Mouse (Mus musculus): ENCODE results near the gene Zdhhc12. TPM values are rescaled to one million over a fixed set of nuclear protein-coding genes. Genes with fewer than 3 reads are reported as not detected.
A peak's percentile ranks its signal among the peaks of the same experiment; 100 is the strongest.

Gene Zdhhc12
- polyA plus RNA-seq, 1 experiment, result 31.5 TPM

GRCm38 (mm10) chr2:30051992-30052761 lies 41.3 kb downstream of the Zdhhc12 start:
- Histone ChIP-seq H3K36me3 (ENCODE audit: control insufficient read depth, insufficient read depth) (no peaks in the 10 kb centered on the region), H3ac (ENCODE audit: control insufficient read depth, insufficient read length, low read depth) (no peak overlapping the region), H3K79me2 (ENCODE audit: control insufficient read depth, insufficient read depth) (peaks cover 12% of the 10 kb centered on the region), H3K79me3 (ENCODE audit: low read depth) (no peaks in the 10 kb centered on the region), H3K4me3 (ENCODE audit: insufficient read depth, poor library complexity, severe bottlenecking) (no peak overlapping the region), H3K27me3 (ENCODE audit: control insufficient read depth, insufficient read depth, insufficient read length) (no peaks in the 10 kb centered on the region)
- TF ChIP-seq MYOG (IDR thresholded peaks at IDR 0.05; ENCODE audit: control insufficient read depth, extremely low read depth, insufficient read length) (no peak), MYOD1 (IDR thresholded peaks at IDR 0.05; ENCODE audit: control insufficient read depth, insufficient read length, low read depth) (no peak), CTCF (IDR thresholded peaks at IDR 0.05; ENCODE audit: control insufficient read depth, insufficient read depth, insufficient read length) (no peak), FOSL1 (IDR thresholded peaks at IDR 0.05; ENCODE audit: insufficient read depth, low read length, poor library complexity, severe bottlenecking) (no peak), USF1 (IDR thresholded peaks at IDR 0.05; ENCODE audit: low read depth) (no peak), CEBPB (IDR thresholded peaks at IDR 0.05; ENCODE audit: low read depth) (no peak), MAX (IDR thresholded peaks at IDR 0.05) (no peak)

DNA sequence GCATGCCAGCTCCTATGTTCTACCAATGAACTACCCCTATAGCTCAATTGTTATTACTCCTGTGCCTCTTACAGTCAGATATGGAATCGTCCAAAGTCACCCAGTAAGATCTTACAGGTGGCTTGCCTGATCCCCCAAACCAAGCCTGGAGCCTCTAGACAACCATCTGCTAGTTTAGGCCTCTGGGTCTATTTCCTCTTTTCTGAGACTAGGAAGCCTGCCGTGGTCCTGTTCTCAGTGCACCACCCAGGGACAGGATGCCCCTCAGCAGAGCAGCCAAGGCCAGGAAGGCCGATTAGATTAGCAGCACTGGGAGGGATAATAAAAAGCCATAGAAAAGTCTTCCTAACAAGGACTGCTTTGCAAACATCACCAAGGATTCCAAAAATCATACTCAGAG lies 43.6 kb downstream of the Zdhhc12 start:
- no peaks in the 10 kb centered on the region for H3K36me3 ChIP-seq (ENCODE audit: control insufficient read depth, insufficient read depth)
- no peaks in the 10 kb centered on the region for H3K27me3 ChIP-seq (ENCODE audit: control insufficient read depth, insufficient read depth, insufficient read length)
- no peak overlapping the region for H3ac ChIP-seq (ENCODE audit: control insufficient read depth, insufficient read length, low read depth)
- no peak overlapping the region for H3K4me3 ChIP-seq (ENCODE audit: insufficient read depth, poor library complexity, severe bottlenecking)
- peaks cover 13% of the 10 kb centered on the region for H3K79me2 ChIP-seq (ENCODE audit: control insufficient read depth, insufficient read depth)
- no peak for TF ChIP-seq USF1 (IDR thresholded peaks at IDR 0.05; ENCODE audit: low read depth)
- TF ChIP-seq CEBPB (IDR thresholded peaks at IDR 0.05; ENCODE audit: low read depth), result no peak
- TF ChIP-seq MYOG (IDR thresholded peaks at IDR 0.05; ENCODE audit: control insufficient read depth, extremely low read depth, insufficient read length), result no peak
- no peak for TF ChIP-seq CTCF (IDR thresholded peaks at IDR 0.05; ENCODE audit: control insufficient read depth, insufficient read depth, insufficient read length)
- TF ChIP-seq MYOD1 (IDR thresholded peaks at IDR 0.05; ENCODE audit: control insufficient read depth, insufficient read length, low read depth), result no peak
- TF ChIP-seq FOSL1 (IDR thresholded peaks at IDR 0.05; ENCODE audit: insufficient read depth, low read length, poor library complexity, severe bottlenecking), result no peak
- no peak for TF ChIP-seq MAX (IDR thresholded peaks at IDR 0.05)
- H3K79me3 ChIP-seq (ENCODE audit: low read depth), result no peaks in the 10 kb centered on the region

- peaks cover 13% of the 10 kb centered on the region for H3K79me2 ChIP-seq (ENCODE audit: control insufficient read depth, insufficient read depth)
- peak within 1 kb of the TSS; percentile 38 for H3K4me3 ChIP-seq (ENCODE audit: insufficient read depth, poor library complexity, severe bottlenecking)
- TF ChIP-seq MAX (IDR thresholded peaks at IDR 0.05), result peak; percentile 48
- no peak for TF ChIP-seq CEBPB (IDR thresholded peaks at IDR 0.05; ENCODE audit: low read depth)
- TF ChIP-seq FOSL1 (IDR thresholded peaks at IDR 0.05; ENCODE audit: insufficient read depth, low read length, poor library complexity, severe bottlenecking), result no peak
- H3K36me3 ChIP-seq (ENCODE audit: control insufficient read depth, insufficient read depth), result no peaks in the 10 kb centered on the region
- H3ac ChIP-seq (ENCODE audit: control insufficient read depth, insufficient read length, low read depth), result peak within 1 kb of the TSS; percentile 82
- no peaks in the 10 kb centered on the region for H3K27me3 ChIP-seq (ENCODE audit: control insufficient read depth, insufficient read depth, insufficient read length)
- H3K79me3 ChIP-seq (ENCODE audit: low read depth), result no peaks in the 10 kb centered on the region
These were observed 44.6 kb downstream of the Zdhhc12 start, which contains the start of gene Wdr34 for GRCm38 (mm10) chr2:30048699-30049388. Gene Wdr34, minus strand, starts transcription at chr2:30048881.

DNA sequence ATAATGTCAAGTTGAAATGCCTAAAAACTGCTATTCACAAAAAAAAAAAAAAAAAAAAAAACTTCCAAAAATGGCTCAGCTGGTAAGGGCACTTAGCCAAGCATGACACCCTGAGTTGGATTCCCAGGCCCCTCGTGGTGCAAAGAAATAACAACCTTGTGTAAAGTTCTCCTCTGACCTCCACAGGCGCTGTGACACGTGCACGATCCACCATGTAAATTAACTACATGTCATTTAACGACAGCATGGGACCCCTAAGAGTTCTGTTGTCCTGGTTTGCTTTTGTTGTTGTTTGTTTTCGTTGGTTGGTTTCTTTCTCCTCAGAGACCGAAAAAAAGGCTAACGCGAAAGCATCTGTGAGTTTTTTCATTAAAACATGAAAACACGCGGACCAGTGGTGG lies 45.3 kb downstream of the Zdhhc12 start:
- TF ChIP-seq CEBPB (IDR thresholded peaks at IDR 0.05; ENCODE audit: low read depth), result no peak
- TF ChIP-seq MAX (IDR thresholded peaks at IDR 0.05), result no peak
- TF ChIP-seq MYOD1 (IDR thresholded peaks at IDR 0.05; ENCODE audit: control insufficient read depth, insufficient read length, low read depth), result no peak
- TF ChIP-seq MYOG (IDR thresholded peaks at IDR 0.05; ENCODE audit: control insufficient read depth, extremely low read depth, insufficient read length), result no peak
- no peak for TF ChIP-seq FOSL1 (IDR thresholded peaks at IDR 0.05; ENCODE audit: insufficient read depth, low read length, poor library complexity, severe bottlenecking)
- TF ChIP-seq USF1 (IDR thresholded peaks at IDR 0.05; ENCODE audit: low read depth), result no peak
- no peak for TF ChIP-seq CTCF (IDR thresholded peaks at IDR 0.05; ENCODE audit: control insufficient read depth, insufficient read depth, insufficient read length)
- H3K27me3 ChIP-seq (ENCODE audit: control insufficient read depth, insufficient read depth, insufficient read length), result no peaks in the 10 kb centered on the region
- no peaks in the 10 kb centered on the region for H3K36me3 ChIP-seq (ENCODE audit: control insufficient read depth, insufficient read depth)
- peaks cover 13% of the 10 kb centered on the region for H3K79me2 ChIP-seq (ENCODE audit: control insufficient read depth, insufficient read depth)
- no peak overlapping the region for H3ac ChIP-seq (ENCODE audit: control insufficient read depth, insufficient read length, low read depth)
- peak overlapping the region; percentile 38 for H3K4me3 ChIP-seq (ENCODE audit: insufficient read depth, poor library complexity, severe bottlenecking)
- no peaks in the 10 kb centered on the region for H3K79me3 ChIP-seq (ENCODE audit: low read depth)

GRCm38 (mm10) chr2:30047127-30047526 lies 46.3 kb downstream of the Zdhhc12 start:
- H3K79me3 ChIP-seq (ENCODE audit: low read depth), result no peaks in the 10 kb centered on the region
- H3K4me3 ChIP-seq (ENCODE audit: insufficient read depth, poor library complexity, severe bottlenecking), result no peak overlapping the region
- H3ac ChIP-seq (ENCODE audit: control insufficient read depth, insufficient read length, low read depth), result no peak overlapping the region
- TF ChIP-seq CTCF (IDR thresholded peaks at IDR 0.05; ENCODE audit: control insufficient read depth, insufficient read depth, insufficient read length), result no peak
- no peak for TF ChIP-seq MYOD1 (IDR thresholded peaks at IDR 0.05; ENCODE audit: control insufficient read depth, insufficient read length, low read depth)
- no peak for TF ChIP-seq FOSL1 (IDR thresholded peaks at IDR 0.05; ENCODE audit: insufficient read depth, low read length, poor library complexity, severe bottlenecking)
- TF ChIP-seq MYOG (IDR thresholded peaks at IDR 0.05; ENCODE audit: control insufficient read depth, extremely low read depth, insufficient read length), result no peak
- TF ChIP-seq MAX (IDR thresholded peaks at IDR 0.05), result no peak
- no peak for TF ChIP-seq CEBPB (IDR thresholded peaks at IDR 0.05; ENCODE audit: low read depth)
- no peak for TF ChIP-seq USF1 (IDR thresholded peaks at IDR 0.05; ENCODE audit: low read depth)
- H3K27me3 ChIP-seq (ENCODE audit: control insufficient read depth, insufficient read depth, insufficient read length), result no peaks in the 10 kb centered on the region
- H3K36me3 ChIP-seq (ENCODE audit: control insufficient read depth, insufficient read depth), result no peaks in the 10 kb centered on the region
- peaks cover 13% of the 10 kb centered on the region for H3K79me2 ChIP-seq (ENCODE audit: control insufficient read depth, insufficient read depth)
